ENCODE assay signal across 8 mouse cellular contexts in the genomic region with DNA sequence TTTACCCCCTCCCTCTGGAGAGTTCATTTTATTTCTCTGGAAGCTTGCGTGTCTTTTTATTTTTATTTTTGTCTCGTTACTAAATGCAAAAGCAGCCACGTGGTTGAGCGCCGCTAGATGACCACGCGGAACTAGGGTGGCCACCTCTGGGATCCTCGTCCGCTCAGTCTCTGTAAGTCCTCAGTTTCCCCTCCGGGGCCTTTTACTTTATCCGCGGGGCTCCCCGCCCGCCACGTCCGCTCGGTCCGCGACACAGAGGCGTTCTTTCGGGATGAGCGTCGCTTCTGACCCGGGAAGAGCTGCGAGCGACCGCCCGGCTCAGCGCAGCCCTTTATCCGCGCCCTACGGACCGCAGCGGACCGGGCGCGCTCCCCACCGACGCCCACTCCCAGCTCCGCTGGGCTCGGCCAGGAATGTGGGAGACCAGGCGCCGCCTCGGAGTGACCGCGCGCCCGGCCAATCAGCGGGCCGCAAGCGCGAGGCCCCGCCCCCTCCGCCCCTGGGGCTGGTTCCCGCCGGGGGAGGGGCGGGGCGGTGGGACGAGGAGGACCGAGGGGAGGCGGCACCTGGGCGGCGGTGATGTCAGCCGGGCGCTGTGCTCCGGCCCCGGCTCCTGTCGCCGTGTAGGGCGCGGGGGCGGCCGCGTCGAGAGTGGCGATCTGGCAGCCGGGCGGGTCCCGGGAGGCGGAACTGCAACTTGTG. TPM values are rescaled to one million over a fixed set of nuclear protein-coding genes. Genes with fewer than 3 reads are reported as not detected.
A peak's percentile ranks its signal among the peaks of the same experiment; 100 is the strongest.
DNase-seq lines count a peak whose midpoint lies in the region; ATAC-seq and TF ChIP-seq lines count a peak whose summit lies in the region.

Ppfibp1 (plus strand) TSS at position 530 of the 702 bp plus-strand sequence.

- H3K27me3 ChIP-seq in forebrain, embryonic 13.5 days, result peaks cover 3% of the 10 kb centered on the region; the same call in 1 of the 2 replicates
- H3K27me3 ChIP-seq in heart, postnatal 0 days (ENCODE audit: control insufficient read depth, insufficient read depth, low read length), result no peaks in the 10 kb centered on the region
- H3K27me3 ChIP-seq in liver, embryonic 15.5 days, result peaks cover 6% of the 10 kb centered on the region; the same call in 1 of the 2 replicates
- peaks cover 7% of the 10 kb centered on the region for H3K27me3 ChIP-seq in neural tube, embryonic 11.5 days (ENCODE audit: control insufficient read depth, insufficient read depth, low read length)
- H3K27me3 ChIP-seq in stomach, embryonic 16.5 days (ENCODE audit: control insufficient read depth, insufficient read depth, low read length), result no peaks in the 10 kb centered on the region

- no peak within 1 kb of the TSS for H3K27ac ChIP-seq in forebrain, embryonic 13.5 days
- peak within 1 kb of the TSS; percentile 92 for H3K27ac ChIP-seq in heart, postnatal 0 days (ENCODE audit: low read depth)
- peak within 1 kb of the TSS; percentile 68 for H3K27ac ChIP-seq in liver, embryonic 15.5 days (replicated peaks)
- H3K27ac ChIP-seq in neural tube, embryonic 11.5 days (ENCODE audit: low read depth, low read length), result no peak within 1 kb of the TSS
- H3K27ac ChIP-seq in stomach, embryonic 16.5 days (ENCODE audit: low read length), result peak within 1 kb of the TSS; percentile 89

- H3K9me3 ChIP-seq in forebrain, embryonic 13.5 days (replicated peaks), result no peaks in the 10 kb centered on the region
- no peaks in the 10 kb centered on the region for H3K9me3 ChIP-seq in heart, postnatal 0 days (replicated peaks; ENCODE audit: control insufficient read depth, low read length)
- H3K9me3 ChIP-seq in liver, embryonic 15.5 days (replicated peaks), result no peaks in the 10 kb centered on the region
- H3K9me3 ChIP-seq in neural tube, embryonic 11.5 days (ENCODE audit: control insufficient read depth, low read length), result no peaks in the 10 kb centered on the region
- no peaks in the 10 kb centered on the region for H3K9me3 ChIP-seq in stomach, embryonic 16.5 days (replicated peaks; ENCODE audit: control insufficient read depth, low read length)

- H3K4me1 ChIP-seq in forebrain, embryonic 13.5 days, result peaks cover 11% of the 10 kb centered on the region
- peaks cover 40% of the 10 kb centered on the region for H3K4me1 ChIP-seq in heart, postnatal 0 days (ENCODE audit: control insufficient read depth, insufficient read depth)
- peaks cover 20% of the 10 kb centered on the region for H3K4me1 ChIP-seq in liver, embryonic 15.5 days (replicated peaks)
- peaks cover 3% of the 10 kb centered on the region; the same call in 1 of the 2 replicates for H3K4me1 ChIP-seq in neural tube, embryonic 11.5 days (ENCODE audit: control insufficient read depth, insufficient read depth, low read length)
- peaks cover 19% of the 10 kb centered on the region for H3K4me1 ChIP-seq in stomach, embryonic 16.5 days (ENCODE audit: control insufficient read depth, insufficient read depth, low read length)

- peak within 1 kb of the TSS; percentile 79 for H3K4me2 ChIP-seq in forebrain, embryonic 13.5 days
- peak within 1 kb of the TSS; percentile 81 for H3K4me2 ChIP-seq in heart, postnatal 0 days (ENCODE audit: low read depth, low read length)
- H3K4me2 ChIP-seq in liver, embryonic 15.5 days, result peak within 1 kb of the TSS; percentile 94
- H3K4me2 ChIP-seq in neural tube, embryonic 11.5 days (ENCODE audit: low read depth), result peak within 1 kb of the TSS; percentile 83
- peak within 1 kb of the TSS; percentile 78 for H3K4me2 ChIP-seq in stomach, embryonic 16.5 days (ENCODE audit: low read depth, low read length)

- WGBS in forebrain, embryonic 13.5 days, result under 1% methylated on average over 71 of the region's 80 CpGs
- under 1% methylated on average over 68 of the region's 80 CpGs for WGBS in heart, postnatal 0 days
- WGBS in liver, embryonic 15.5 days (ENCODE audit: insufficient replicate concordance), result under 1% methylated on average over 79 of the region's 80 CpGs
- under 1% methylated on average over 61 of the region's 80 CpGs for WGBS in neural tube, embryonic 11.5 days
- under 1% methylated on average over 79 of the region's 80 CpGs for WGBS in stomach, embryonic 16.5 days

- DNase-seq in ES-CJ7 (ENCODE audit: low read depth, low spot score), result peak; percentile 86
- peak; percentile 94 for DNase-seq in heart, postnatal 0 days (ENCODE audit: low spot score)
- DNase-seq in kidney, postnatal 4 days, result peak; percentile 97 to 98
- DNase-seq in neural tube, embryonic 11.5 days (ENCODE audit: low spot score), result peak; percentile 95

- H3K4me3 ChIP-seq in forebrain, embryonic 13.5 days, result peak within 1 kb of the TSS; percentile 80
- peak within 1 kb of the TSS; percentile 87 for H3K4me3 ChIP-seq in heart, postnatal 0 days (ENCODE audit: low read depth, low read length)
- peak within 1 kb of the TSS; percentile 82 for H3K4me3 ChIP-seq in liver, embryonic 15.5 days (replicated peaks)
- H3K4me3 ChIP-seq in neural tube, embryonic 11.5 days (ENCODE audit: low read depth, low read length), result peak within 1 kb of the TSS; percentile 65
- H3K4me3 ChIP-seq in stomach, embryonic 16.5 days (replicated peaks; ENCODE audit: low read length), result peak within 1 kb of the TSS; percentile 88

- H3K9ac ChIP-seq in forebrain, embryonic 13.5 days, result peak within 1 kb of the TSS; percentile 76
- H3K9ac ChIP-seq in heart, postnatal 0 days (replicated peaks; ENCODE audit: low read depth, low read length), result peak within 1 kb of the TSS; percentile 96
- peak within 1 kb of the TSS; percentile 74 for H3K9ac ChIP-seq in liver, embryonic 15.5 days
- peak within 1 kb of the TSS; percentile 71 for H3K9ac ChIP-seq in neural tube, embryonic 11.5 days (ENCODE audit: low read length)
- H3K9ac ChIP-seq in stomach, embryonic 16.5 days (ENCODE audit: low read length), result peak within 1 kb of the TSS; percentile 96

- no peak for TF ChIP-seq CTCF in heart, postnatal 0 days (IDR thresholded peaks at IDR 0.05; ENCODE audit: low read depth)

- TF ChIP-seq EP300 in heart, postnatal 0 days (IDR thresholded peaks at IDR 0.05; ENCODE audit: low read depth), result peak; percentile 43; the same call in 1 of the 2 replicates

- peak; percentile 85 for ATAC-seq in cerebellum, adult (ENCODE audit: insufficient number of reproducible peaks, low FRiP score, low TSS enrichment)
- peak; percentile 97 for ATAC-seq in forebrain, embryonic 13.5 days
- peak; percentile 95 for ATAC-seq in heart, postnatal 0 days (ENCODE audit: insufficient read depth, low read depth)
- ATAC-seq in liver, embryonic 15.5 days (ENCODE audit: insufficient read depth), result peak; percentile 95
- peak; percentile 97 for ATAC-seq in neural tube, embryonic 11.5 days (ENCODE audit: insufficient read depth, low FRiP score, low TSS enrichment)
- peak; percentile 97 for ATAC-seq in stomach, embryonic 16.5 days (ENCODE audit: insufficient read depth, low FRiP score)

- H3K36me3 ChIP-seq in forebrain, embryonic 13.5 days (ENCODE audit: poor library complexity, severe bottlenecking), result no peaks in the 10 kb centered on the region
- peaks cover 3% of the 10 kb centered on the region for H3K36me3 ChIP-seq in heart, postnatal 0 days (replicated peaks; ENCODE audit: control insufficient read depth, insufficient read depth, low read length)
- no peaks in the 10 kb centered on the region for H3K36me3 ChIP-seq in liver, embryonic 15.5 days (replicated peaks)
- H3K36me3 ChIP-seq in neural tube, embryonic 11.5 days (ENCODE audit: control insufficient read depth, insufficient read depth, low read length), result no peaks in the 10 kb centered on the region
- no peaks in the 10 kb centered on the region for H3K36me3 ChIP-seq in stomach, embryonic 16.5 days (ENCODE audit: control insufficient read depth, insufficient read depth, low read length)

RNA-seq across cellular contexts. Expression of gene Ppfibp1, which starts in this region (rescaled TPM):
- polyA plus RNA-seq in forebrain, embryonic 13.5 days (2015; fragmentation: Nextera tagmentation; extraction: Ambion mirVana), result 12.7 and 16.5 TPM in 2 replicates
- 43.0 and 56.5 TPM in 2 replicates for total RNA-seq in heart, postnatal 0 days (2014; rRNA removed; ENCODE audit: low replicate concordance)
- 38.8 and 39.5 TPM in 2 replicates for polyA plus RNA-seq in heart, postnatal 0 days (2015; fragmentation: Nextera tagmentation; extraction: Ambion mirVana)
- 9.7 and 10.0 TPM in 2 replicates for polyA plus RNA-seq in liver, embryonic 15.5 days (2015; fragmentation: Nextera tagmentation; extraction: Ambion mirVana)
- polyA plus RNA-seq in neural tube, embryonic 11.5 days (2014; fragmentation: Nextera tagmentation; extraction: Ambion mirVana), result 28.7 and 30.5 TPM in 2 replicates
- 51.4 and 53.4 TPM in 2 replicates for polyA plus RNA-seq in stomach, embryonic 16.5 days (2015; fragmentation: Nextera tagmentation; extraction: Ambion mirVana)

Comparison
In these comparisons a context has a peak if more than half of its experiments do, and no peak if none do; other contexts are left out.
1. H3K27ac ChIP-seq: peak in heart, postnatal 0 days (single experiment), liver, embryonic 15.5 days (single experiment) and stomach, embryonic 16.5 days (single experiment); none in forebrain, embryonic 13.5 days (single experiment) and neural tube, embryonic 11.5 days (single experiment).
2. Peak in every context shown above with its lines, with median percentiles within 50 percentile points of each other: DNase-seq, ATAC-seq, H3K4me2 ChIP-seq, H3K4me3 ChIP-seq and H3K9ac ChIP-seq.